Mouse (Mus musculus): Measurements from ENCODE around the gene Trdmt1. TPM values are rescaled to one million over a fixed set of nuclear protein-coding genes. Genes with fewer than 3 reads are reported as not detected.

The Trdmt1 gene
- polyA plus RNA-seq, 1 experiment = 0.39 TPM

DNA sequence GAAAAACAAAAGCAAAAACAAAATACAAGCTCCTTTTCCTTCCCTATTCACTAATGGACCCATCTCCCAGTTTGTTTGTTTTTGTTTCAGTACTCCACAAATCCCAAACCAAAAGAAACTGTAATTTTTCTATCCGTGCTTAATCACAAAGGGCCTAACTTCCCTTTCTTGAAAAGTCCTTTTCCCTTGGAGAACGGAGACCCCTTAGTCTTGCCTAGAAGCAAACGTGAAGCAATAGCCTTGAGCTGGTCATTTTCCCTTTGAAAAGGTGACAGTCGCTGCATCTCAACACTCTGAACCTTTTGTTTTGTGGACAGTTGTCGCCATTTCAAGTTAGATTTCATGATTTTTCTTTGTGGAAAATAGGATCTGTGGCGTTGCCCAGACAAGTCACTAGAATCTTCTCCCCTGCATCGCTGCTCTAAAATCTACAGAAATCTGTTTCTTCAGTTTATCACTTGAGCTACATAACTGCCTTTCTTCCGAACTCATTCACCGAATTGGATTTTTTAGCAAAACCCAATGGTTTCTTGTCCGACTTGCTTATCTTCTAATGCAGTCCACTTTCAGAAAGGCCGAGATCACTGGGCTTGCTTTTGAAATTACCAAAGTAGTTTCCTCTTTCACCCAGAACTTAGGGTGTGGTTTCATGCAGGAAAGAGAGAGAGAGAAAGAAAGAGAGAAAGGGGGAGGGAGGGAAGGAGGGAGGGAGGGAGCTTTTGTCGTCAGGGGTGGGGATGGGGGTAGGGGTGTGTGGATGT is 28.4 kb upstream of the Trdmt1 start:
- 13% methylated on average over 12 of the region's 12 CpGs for WGBS
- peak overlapping the region; percentile 82 for H3K27ac ChIP-seq (ENCODE audit: insufficient read depth, low read depth, low read length)

DNA sequence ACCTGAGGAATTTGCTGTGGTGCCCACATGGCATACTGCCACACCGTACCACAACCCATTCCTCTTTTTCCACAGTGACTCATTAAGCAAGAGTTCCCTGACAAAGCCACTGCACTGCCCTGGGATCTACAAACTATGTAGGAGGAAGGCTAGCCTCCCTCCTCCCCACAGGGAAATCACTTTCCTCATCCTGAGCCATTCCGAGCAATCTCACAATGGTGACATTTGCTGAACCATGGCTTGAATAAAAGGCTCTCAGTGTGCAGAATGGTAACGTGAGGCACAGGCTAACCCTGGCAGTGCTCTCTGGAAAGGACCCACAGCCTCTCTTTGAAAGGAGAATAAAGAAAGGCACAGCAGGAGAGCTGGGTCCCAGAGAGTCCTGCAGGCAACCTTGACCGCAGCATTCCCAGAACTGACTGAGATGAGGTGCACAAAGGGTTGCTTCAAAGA is 27.7 kb upstream of the Trdmt1 start:
- Histone ChIP-seq H3K4me1 (ENCODE audit: control insufficient read depth, insufficient read depth, insufficient read length, low read length) (peaks cover 14% of the 10 kb centered on the region), H3K27me3 (ENCODE audit: control insufficient read depth, insufficient read depth, low read length) (peaks cover 8% of the 10 kb centered on the region), H3K36me3 (ENCODE audit: control insufficient read depth, insufficient read depth, low read length) (no peaks in the 10 kb centered on the region), H3K27ac (ENCODE audit: insufficient read depth, low read depth, low read length) (peak overlapping the region; percentile 79; the same call in 1 of the 2 replicates), H3K4me3 (ENCODE audit: low read depth, low read length) (no peak overlapping the region)
- no peak for TF ChIP-seq CTCF (IDR thresholded peaks at IDR 0.05; ENCODE audit: extremely low read depth, insufficient read length, insufficient replicate concordance, low read depth, low read length)
- TF ChIP-seq POLR2A (IDR thresholded peaks at IDR 0.05; ENCODE audit: low read depth, low read length) = no peak
- 48% methylated on average over 4 of the region's 4 CpGs for WGBS

More for the DNA sequence above, 28.4 kb upstream of the Trdmt1 start:
- Histone ChIP-seq H3K36me3 (ENCODE audit: control insufficient read depth, insufficient read depth, low read length) (no peaks in the 10 kb centered on the region), H3K4me3 (ENCODE audit: low read depth, low read length) (peak overlapping the region; percentile 61), H3K4me1 (ENCODE audit: control insufficient read depth, insufficient read depth, insufficient read length, low read length) (peaks cover 14% of the 10 kb centered on the region), H3K27me3 (ENCODE audit: control insufficient read depth, insufficient read depth, low read length) (peaks cover 8% of the 10 kb centered on the region)
- no peak for TF ChIP-seq POLR2A (IDR thresholded peaks at IDR 0.05; ENCODE audit: low read depth, low read length)
- TF ChIP-seq CTCF (IDR thresholded peaks at IDR 0.05; ENCODE audit: extremely low read depth, insufficient read length, insufficient replicate concordance, low read depth, low read length) = no peak

DNA sequence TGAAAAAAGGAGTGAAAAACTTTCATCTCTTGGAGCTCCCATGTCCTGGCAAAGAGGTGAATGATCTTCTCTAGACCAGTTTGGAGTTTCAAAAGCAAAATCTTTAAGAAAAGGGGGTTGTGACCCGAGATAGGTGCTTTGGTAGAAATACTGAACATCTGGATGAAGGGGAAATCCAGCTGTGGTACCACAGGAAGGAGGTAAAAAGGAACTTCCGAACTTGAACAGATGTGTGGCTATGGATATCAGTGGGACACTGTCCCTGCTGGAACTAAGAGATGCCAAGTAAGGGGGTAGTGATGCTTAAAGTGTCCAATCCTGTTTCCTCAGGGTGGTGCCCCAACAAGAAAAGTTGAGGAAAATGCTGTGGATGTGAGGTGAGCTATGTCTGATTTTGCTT is 25.7 kb upstream of the Trdmt1 start:
- whole genome bisulfite sequencing = 77% methylated on average over 2 of the region's 2 CpGs
- no peak for TF ChIP-seq CTCF (IDR thresholded peaks at IDR 0.05; ENCODE audit: extremely low read depth, insufficient read length, insufficient replicate concordance, low read depth, low read length)
- TF ChIP-seq POLR2A (IDR thresholded peaks at IDR 0.05; ENCODE audit: low read depth, low read length) = no peak
- Histone ChIP-seq H3K27ac (ENCODE audit: insufficient read depth, low read depth, low read length) (no peak overlapping the region), H3K36me3 (ENCODE audit: control insufficient read depth, insufficient read depth, low read length) (no peaks in the 10 kb centered on the region), H3K4me3 (ENCODE audit: low read depth, low read length) (no peak overlapping the region), H3K4me1 (ENCODE audit: control insufficient read depth, insufficient read depth, insufficient read length, low read length) (peaks cover 14% of the 10 kb centered on the region), H3K27me3 (ENCODE audit: control insufficient read depth, insufficient read depth, low read length) (peaks cover 8% of the 10 kb centered on the region)

DNA sequence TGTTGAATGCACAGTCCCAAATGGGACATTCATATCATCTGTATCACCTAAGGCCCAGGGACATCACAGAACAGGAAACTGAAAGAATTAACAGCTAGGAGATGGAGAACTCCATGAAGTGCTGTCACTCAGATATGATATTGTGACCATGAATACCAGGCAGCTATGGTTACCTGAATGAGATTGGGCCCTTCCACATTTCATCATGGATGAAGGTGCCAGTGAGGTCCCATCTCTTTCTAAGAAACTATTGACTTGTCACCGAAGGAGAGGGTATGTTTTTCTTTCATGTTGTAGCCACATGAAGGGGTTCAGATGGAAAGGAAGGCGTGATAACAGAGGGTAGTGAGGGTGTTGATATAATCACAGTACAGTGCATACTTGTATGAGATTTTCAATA is 15.9 kb upstream of the Trdmt1 start:
- H3K4me3 ChIP-seq (ENCODE audit: low read depth, low read length) = no peak overlapping the region
- H3K4me1 ChIP-seq (ENCODE audit: control insufficient read depth, insufficient read depth, insufficient read length, low read length) = peaks cover 5% of the 10 kb centered on the region; the same call in 1 of the 2 replicates
- no peaks in the 10 kb centered on the region for H3K27me3 ChIP-seq (ENCODE audit: control insufficient read depth, insufficient read depth, low read length)
- H3K36me3 ChIP-seq (ENCODE audit: control insufficient read depth, insufficient read depth, low read length) = no peaks in the 10 kb centered on the region
- 84% methylated on average over 2 of the region's 2 CpGs for WGBS
- TF ChIP-seq CTCF (IDR thresholded peaks at IDR 0.05; ENCODE audit: extremely low read depth, insufficient read length, insufficient replicate concordance, low read depth, low read length) = no peak
- no peak overlapping the region for H3K27ac ChIP-seq (ENCODE audit: insufficient read depth, low read depth, low read length)

DNA sequence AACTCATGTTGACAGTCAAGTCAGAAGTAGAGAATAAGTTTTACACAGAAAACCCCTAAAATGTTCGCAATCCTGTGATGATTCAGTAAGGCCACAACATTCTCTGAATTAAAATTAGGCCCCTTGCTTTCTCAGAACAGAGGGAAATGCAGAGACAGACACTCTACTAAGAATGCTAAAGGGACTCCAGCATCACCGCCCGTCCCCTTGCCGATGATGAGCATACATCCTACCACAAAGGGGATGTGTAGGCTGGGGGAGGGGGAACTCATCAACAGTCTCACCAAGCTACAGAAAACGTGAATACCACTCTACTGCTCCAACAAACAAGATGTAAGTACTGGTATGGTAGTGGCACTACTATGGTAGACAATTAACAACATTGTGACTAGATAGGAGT is 15.3 kb upstream of the Trdmt1 start:
- Histone ChIP-seq H3K27me3 (ENCODE audit: control insufficient read depth, insufficient read depth, low read length) (no peaks in the 10 kb centered on the region), H3K27ac (ENCODE audit: insufficient read depth, low read depth, low read length) (no peak overlapping the region), H3K36me3 (ENCODE audit: control insufficient read depth, insufficient read depth, low read length) (no peaks in the 10 kb centered on the region), H3K4me3 (ENCODE audit: low read depth, low read length) (no peak overlapping the region), H3K4me1 (ENCODE audit: control insufficient read depth, insufficient read depth, insufficient read length, low read length) (peaks cover 5% of the 10 kb centered on the region; the same call in 1 of the 2 replicates)
- TF ChIP-seq CTCF (IDR thresholded peaks at IDR 0.05; ENCODE audit: extremely low read depth, insufficient read length, insufficient replicate concordance, low read depth, low read length) (no peak), POLR2A (IDR thresholded peaks at IDR 0.05; ENCODE audit: low read depth, low read length) (no peak)
- 80% methylated on average over 5 of the region's 5 CpGs for WGBS

DNA sequence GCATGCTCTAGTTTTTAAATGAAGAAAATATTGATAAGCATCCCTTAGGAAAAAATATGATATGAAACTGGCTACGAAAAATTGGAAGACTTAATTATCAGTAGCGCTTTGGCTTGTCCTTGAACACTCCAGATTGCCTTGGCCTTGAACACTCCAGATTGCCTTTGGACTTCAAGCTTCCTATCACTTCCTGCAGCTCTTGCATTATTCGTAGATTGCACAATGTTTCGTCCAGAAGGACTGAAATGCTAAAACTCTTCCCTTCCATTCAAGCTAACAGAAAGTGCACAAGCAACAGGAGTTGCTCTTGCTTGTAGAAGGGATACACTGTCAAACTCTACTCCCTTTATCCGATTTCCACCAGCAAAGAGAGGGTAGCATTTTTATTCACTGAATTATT is 14.8 kb upstream of the Trdmt1 start:
- WGBS = 33% methylated on average over 5 of the region's 5 CpGs
- Histone ChIP-seq H3K4me3 (ENCODE audit: low read depth, low read length) (no peak overlapping the region), H3K4me1 (ENCODE audit: control insufficient read depth, insufficient read depth, insufficient read length, low read length) (peaks cover 5% of the 10 kb centered on the region; the same call in 1 of the 2 replicates), H3K27me3 (ENCODE audit: control insufficient read depth, insufficient read depth, low read length) (no peaks in the 10 kb centered on the region), H3K27ac (ENCODE audit: insufficient read depth, low read depth, low read length) (no peak overlapping the region), H3K36me3 (ENCODE audit: control insufficient read depth, insufficient read depth, low read length) (no peaks in the 10 kb centered on the region)
- no peak for TF ChIP-seq POLR2A (IDR thresholded peaks at IDR 0.05; ENCODE audit: low read depth, low read length)

DNA sequence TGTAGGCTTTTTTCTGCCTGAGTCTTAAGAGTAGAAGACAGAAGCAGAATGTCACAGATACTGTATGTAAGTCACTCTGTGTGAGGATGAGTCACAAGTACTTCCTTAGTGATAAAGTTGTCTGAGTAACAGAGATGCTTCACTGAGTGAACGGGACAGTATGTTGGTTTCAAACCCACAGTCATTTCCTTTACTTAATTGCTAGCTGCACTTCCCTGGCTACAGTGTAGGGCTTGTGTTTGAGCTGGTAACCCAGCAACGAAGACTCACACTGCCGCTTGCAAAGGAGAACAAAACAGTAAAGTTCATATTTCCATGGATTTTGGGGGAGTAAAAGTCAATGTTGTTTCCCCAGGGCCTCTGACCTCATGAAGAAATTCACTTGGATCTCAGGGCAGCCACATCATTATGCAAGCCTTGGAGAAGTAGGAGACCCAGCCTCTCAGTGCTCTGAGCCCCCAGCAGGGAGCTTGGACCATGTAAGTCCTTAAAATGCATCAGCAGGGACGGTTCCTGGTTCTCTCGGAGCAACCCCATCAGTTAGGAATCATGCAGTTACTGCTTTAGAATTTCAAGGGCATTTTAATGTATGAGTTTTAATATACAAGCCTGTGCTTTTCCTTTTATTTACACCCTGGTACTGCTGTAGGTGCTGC is 14.3 kb upstream of the Trdmt1 start:
- 31% methylated on average over 5 of the region's 5 CpGs for WGBS
- Histone ChIP-seq H3K4me3 (ENCODE audit: low read depth, low read length) (no peak overlapping the region), H3K27ac (ENCODE audit: insufficient read depth, low read depth, low read length) (no peak overlapping the region), H3K4me1 (ENCODE audit: control insufficient read depth, insufficient read depth, insufficient read length, low read length) (peaks cover 5% of the 10 kb centered on the region; the same call in 1 of the 2 replicates), H3K36me3 (ENCODE audit: control insufficient read depth, insufficient read depth, low read length) (no peaks in the 10 kb centered on the region), H3K27me3 (ENCODE audit: control insufficient read depth, insufficient read depth, low read length) (no peaks in the 10 kb centered on the region)
- TF ChIP-seq POLR2A (IDR thresholded peaks at IDR 0.05; ENCODE audit: low read depth, low read length) = no peak
- no peak for TF ChIP-seq CTCF (IDR thresholded peaks at IDR 0.05; ENCODE audit: extremely low read depth, insufficient read length, insufficient replicate concordance, low read depth, low read length)

Measured in small intestine, adult 2 months (tissue).